Mouse (Mus musculus) cerebellum, postnatal 10 days (tissue): Measurements from ENCODE around the gene Kcnk3.

ENCODE experiments used
- DNase-seq, 2 experiments: peaks; one replicate each; pipeline ENCODE4 v3.0.0; 2021; ENCODE audit warnings: mixed read lengths in 2 of 2

Gene Kcnk3

GRCm38 (mm10) chr5:30646036-30646435 is 58.1 kb downstream of the Kcnk3 start:
- no peak for DNase-seq

- no peak for DNase-seq
These were observed 59.4 kb downstream of the Kcnk3 start for GRCm38 (mm10) chr5:30647396-30647795.

DNA sequence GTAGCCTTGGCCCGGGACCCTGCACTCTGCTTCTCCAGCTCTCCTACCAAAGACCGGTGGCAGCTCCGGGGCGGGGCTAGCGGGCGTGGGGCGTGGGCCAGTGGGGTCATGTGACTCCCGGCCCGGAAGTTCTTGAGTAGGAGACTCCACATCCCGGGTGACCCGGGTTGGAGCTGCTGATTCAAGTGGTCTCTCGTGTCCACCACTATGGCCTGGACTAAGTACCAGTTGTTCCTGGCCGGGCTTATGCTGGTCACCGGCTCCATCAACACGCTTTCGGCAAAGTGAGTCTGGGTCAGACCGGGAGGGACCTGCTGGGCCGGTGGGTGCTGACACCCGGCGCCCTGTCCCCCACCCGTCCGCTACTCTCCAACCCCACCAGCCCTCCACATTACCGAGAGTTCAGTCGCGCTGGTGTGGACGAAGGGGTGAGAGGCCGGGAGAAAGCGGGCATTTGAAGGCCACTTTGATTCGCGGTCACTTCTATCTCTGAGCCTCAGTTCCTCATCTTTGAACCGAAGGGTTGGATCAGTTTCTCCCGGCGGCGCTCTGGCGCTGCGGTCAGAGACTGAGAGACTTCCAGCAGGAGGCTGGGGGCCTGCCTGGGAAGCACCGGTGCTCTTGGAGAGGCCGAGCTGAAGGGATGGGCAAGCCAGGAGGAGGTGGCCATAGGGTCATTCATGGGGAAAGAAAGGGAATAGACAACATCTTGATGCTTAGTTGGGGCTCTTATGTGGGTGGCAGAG is 60.0 kb downstream of the Kcnk3 start, which contains the start of gene Slc35f6:
Gene Slc35f6 (plus strand): TSS at position 119 of the 746 bp plus-strand sequence.
- DNase-seq: peak; percentile 97

DNA sequence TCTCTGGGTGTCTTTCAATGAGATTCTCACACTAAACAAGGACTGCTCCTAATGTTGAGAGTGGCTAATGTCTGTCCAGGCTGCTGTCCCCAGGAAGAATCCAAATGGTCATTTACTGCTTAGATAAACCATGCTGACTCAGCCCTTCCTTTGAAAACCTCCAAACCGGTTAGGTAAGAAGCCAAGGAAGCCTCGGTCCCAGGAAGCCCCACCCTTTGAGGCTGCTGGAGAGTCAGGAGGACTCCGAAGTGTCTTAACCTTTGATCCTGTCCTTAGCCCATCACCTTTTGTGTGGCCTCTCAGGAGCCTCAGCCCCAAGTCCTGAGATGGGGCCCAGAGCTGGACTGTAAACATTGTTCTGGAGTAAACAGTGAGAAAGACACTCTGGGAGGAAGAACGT is 61.6 kb downstream of the Kcnk3 start:
- DNase-seq: no peak

GRCm38 (mm10) chr5:30650756-30651155 is 62.8 kb downstream of the Kcnk3 start:
- DNase-seq: no peak

DNA sequence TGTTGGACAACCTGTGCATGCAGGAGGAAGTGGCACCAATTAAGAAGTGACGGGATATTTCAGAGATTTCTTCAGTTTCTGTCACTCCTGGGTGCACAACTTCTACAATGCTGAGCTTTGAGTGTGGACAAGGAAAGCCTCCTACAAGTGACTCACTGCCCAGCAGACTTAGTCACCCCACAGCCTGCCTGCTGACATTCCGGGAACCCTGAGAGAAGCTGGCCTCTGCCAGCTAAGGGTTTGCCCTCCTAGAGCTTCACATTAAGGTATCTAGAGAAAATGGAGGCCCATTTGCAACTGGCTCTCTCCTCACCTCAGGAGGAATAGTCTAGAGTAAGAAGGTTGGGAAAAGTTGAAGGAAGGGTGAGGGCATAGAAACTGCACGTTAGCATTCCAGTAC is 63.6 kb downstream of the Kcnk3 start:
- DNase-seq: no peak

- no peak for DNase-seq
These were observed 65.3 kb downstream of the Kcnk3 start for GRCm38 (mm10) chr5:30653246-30653645.

DNA sequence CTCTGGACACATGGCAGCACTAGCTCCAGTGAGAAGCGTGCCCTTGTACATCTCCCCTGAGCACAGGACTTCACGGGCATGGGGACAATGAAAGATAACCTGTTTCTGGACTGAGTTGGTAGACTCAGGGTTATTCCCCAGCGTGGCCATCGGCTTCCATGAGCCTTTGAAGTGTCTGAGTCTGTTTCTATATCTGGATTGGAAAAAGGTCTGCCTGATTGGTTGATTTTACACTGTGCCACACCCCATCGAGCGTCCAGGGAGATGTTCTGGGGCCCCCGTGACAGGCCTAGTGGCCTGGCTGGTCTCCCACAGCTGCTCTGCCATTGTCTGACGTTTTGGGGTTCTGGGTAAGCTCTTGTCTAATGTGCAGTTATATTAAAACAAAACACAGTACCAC is 67.1 kb downstream of the Kcnk3 start:
- no peak for DNase-seq

DNA sequence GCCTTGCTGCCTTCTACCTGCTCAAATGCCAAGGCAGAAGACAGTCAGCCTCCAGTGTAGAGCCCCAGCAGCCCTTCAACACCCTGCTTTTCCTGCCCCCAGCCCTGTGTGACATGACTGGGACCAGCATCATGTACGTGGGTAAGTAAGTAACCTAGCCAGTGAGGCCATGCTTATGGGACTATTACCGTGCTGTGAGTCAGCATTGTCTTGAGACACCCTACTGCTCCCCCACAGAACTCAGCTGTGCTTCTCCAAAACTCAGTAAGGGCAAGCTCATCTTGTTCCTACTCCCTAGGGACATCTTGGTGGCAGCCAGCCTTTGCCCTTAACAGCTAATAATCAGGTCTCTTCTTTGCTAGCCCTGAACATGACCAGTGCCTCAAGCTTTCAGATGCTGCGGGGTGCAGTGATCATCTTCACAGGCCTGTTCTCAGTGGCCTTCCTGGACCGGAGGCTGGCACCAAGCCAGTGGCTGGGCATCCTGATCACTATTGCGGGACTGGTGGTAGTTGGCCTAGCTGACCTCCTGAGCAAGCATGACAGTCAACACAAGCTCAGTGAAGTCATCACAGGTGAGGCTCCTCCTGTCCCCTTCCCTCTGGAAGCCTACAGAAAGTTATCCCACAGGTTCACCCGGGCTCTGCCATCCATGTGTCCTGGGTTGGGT is 67.7 kb downstream of the Kcnk3 start:
- no peak for DNase-seq

- DNase-seq: no peak
These were observed 71.1 kb downstream of the Kcnk3 start for GRCm38 (mm10) chr5:30659042-30659441.

DNA sequence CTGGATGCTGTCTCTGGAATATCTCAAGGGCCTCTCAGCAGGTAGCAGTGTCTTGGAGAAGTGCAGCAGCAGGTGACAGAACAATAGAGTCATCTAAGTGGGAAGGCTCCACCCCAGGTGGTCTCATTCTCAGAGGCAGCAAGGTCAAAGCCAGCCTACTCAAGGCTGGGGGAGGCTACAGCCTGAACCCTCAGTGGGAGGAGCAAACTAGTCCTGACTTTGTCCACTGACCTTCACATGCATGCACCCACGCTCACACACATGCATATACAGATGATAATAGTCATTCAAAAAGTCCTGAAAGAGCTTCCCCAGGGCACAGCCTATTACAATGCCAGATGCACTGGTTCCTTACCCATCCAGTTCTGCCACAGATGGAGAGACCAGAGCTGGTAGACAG is 72.3 kb downstream of the Kcnk3 start:
- no peak for DNase-seq

GRCm38 (mm10) chr5:30660813-30661212 is 72.8 kb downstream of the Kcnk3 start:
- no peak for DNase-seq

GRCm38 (mm10) chr5:30665360-30665759 is 77.4 kb downstream of the Kcnk3 start:
- DNase-seq: no peak

- DNase-seq: no peak
These were observed 78.0 kb downstream of the Kcnk3 start for GRCm38 (mm10) chr5:30665968-30666367.

DNA sequence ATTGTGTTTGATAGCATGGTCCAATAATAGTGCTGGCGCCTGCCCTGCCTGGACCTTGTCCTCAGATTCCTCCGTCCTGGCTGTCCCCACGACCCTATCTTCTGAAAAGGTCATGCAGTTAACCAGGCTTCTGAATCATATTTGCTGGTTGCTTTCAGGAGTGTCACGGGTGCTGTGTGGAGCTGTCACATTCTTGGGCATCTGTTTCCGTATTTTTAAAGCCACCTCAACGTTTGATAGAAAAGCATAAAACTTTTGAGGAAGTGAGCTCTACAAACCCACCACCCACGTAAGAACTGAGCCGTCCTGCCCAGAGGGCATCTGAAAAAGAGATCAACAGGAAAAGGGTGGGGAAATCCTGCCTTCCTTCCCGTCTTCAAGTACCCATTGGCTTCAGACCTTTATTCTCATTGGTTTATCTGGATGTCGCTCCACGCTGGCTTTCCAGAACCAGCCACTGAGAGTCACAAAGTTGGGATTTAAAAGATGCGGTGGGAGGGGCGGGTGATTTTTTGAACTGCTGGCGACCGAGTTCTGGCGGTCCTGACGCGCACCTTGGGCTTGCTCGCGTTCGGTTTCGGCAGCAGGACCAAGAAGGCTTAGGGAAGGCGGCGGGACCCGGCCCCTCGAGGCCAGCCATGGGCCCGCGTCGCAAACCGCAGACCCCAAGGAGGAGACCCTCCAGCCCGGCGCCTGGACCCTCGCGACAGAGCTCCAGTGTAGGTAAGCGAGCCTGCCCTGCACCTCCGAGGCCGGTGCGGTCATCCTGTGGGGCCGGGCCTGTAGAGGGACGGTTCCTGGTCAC is 78.6 kb downstream of the Kcnk3 start, which contains the start of gene Cenpa:
Gene Cenpa (plus strand): TSS at position 387 of the 805 bp plus-strand sequence.
- DNase-seq: peak; percentile 93

DNA sequence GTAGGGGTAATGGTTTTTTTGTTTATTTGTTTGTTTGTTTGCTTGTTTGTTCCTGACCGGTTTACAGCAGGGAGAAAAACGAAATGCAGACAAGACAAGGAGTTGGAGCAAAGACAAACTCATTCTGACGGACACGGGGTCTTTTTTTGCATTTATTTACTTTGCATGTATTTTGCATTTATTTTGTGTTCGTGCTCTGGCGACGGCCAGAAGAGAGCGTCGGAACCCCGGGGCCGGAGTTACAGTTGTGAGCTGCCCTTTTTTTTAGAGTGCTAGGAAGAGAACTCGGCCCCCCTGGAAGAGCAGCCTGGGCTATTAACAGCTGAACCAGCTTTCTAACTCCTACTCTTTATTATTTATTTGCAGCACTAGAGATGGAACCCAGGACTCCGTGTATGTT is 79.2 kb downstream of the Kcnk3 start:
- DNase-seq: no peak

DNA sequence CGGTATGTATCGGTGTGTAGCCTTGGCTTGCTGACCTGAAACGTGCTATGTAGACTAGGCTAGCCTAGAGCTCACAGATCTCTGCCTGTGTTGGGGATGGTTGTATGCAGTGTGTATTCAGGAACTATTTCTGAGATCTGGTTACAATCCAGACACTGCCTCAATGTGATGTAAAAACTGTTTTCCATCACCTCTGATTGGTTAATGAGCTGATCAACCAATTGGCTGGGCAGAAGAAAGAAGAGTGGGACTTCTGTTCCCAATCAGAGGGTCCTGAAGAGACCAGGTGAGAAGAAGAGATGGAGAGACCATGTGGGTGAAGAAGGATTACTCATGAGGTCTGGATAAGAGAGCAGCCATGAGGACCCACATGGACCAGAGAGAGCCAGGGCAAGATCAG is 79.7 kb downstream of the Kcnk3 start:
- no peak for DNase-seq

GRCm38 (mm10) chr5:30668637-30669495 is 80.9 kb downstream of the Kcnk3 start:
- no peak for DNase-seq

DNA sequence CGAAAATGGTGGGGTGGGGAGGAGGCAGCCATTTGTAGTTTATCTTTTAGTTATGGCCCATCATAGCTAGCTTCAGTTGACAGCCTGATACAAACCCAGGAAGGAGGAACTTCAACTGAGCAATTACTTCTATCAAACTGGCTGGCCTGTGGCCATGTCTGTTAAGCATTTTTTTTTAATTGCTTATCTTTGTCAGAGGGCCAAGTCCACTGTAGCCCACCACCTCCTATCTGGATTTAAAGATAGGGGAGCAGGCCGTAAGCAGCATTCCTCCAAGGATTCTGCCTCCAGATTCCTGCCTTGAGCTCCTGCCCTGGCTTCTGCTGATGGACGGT is 81.5 kb downstream of the Kcnk3 start:
- DNase-seq: no peak

DNA sequence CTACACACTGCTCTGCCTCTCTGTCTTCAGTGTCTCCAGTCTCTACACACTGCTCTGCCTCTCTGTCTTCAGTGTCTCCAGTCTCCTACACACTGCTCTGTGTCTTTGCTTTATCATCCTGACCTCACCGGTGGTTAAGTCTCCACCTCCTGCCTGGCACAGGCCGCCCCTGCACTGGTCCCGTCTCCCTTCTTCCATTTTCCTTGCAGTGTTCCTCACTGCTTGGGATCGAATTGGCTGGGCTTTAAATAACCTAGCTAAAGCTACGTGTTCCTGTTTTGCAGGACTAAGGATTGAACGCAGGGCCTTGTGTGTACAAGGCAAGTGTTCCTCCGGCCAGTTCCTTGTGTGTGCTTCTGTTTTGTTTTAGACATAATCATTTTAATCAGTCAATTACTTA is 82.1 kb downstream of the Kcnk3 start:
- DNase-seq: no peak

- DNase-seq: no peak
These were observed 86.0 kb downstream of the Kcnk3 start for GRCm38 (mm10) chr5:30674001-30674400.
